Mouse (Mus musculus) embryo, embryonic 10.5 days (tissue): ENCODE measurements around the gene Lct.
"Not testable (repeated sequence)": the region's sequence is repeated elsewhere in the genome, so short reads cannot be mapped to it uniquely, and the experiment has no call there.

Experiments
- DNase-seq: peaks from one replicate; pipeline ENCODE4 v3.0.0-alpha.2; 2015; ENCODE audit warnings: low spot score

Lct gene

DNA sequence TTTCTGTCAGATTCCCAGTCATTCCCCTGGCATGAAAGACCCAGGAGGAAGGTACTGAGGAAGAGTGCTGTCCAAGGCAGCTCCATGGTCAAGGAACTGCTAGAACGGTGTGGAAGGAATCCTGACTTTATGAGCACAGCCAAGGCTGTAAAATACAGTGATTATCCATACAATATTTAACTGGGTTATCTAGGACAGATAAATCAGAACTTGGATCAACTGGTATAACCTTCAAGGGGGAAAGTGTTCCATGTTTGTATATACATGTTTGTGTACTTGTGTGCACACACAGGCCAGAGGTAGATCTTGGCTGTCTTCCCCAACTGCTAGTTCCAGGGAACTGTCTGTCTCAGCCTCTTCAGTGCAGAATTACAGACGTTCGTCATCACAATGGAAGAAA lies at the start of gene Lct:
Lct (minus strand) TSS at position 101 of the 400 bp plus-strand sequence.
- DNase-seq = no peak

DNA sequence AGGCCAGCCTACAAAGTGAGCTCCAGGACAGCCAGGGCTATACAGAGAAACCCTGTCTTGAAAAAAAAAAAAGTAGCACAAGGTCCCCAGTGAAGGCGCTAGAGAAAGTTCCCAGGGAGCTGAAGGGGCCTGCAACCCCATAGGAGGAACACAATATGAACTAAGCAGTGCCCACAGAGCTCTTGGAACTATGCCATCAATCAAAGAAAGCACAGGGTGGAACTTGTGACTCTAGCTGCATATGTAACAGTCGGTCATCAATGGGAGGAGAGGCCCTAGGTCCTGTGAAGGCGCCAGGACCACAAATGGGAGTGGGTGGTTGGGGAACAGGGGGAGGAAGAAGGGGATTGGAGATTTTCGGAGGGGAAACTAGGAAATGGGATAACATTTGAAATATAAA lies 48.7 kb upstream of the Lct start:
- DNase-seq = no peak

DNA sequence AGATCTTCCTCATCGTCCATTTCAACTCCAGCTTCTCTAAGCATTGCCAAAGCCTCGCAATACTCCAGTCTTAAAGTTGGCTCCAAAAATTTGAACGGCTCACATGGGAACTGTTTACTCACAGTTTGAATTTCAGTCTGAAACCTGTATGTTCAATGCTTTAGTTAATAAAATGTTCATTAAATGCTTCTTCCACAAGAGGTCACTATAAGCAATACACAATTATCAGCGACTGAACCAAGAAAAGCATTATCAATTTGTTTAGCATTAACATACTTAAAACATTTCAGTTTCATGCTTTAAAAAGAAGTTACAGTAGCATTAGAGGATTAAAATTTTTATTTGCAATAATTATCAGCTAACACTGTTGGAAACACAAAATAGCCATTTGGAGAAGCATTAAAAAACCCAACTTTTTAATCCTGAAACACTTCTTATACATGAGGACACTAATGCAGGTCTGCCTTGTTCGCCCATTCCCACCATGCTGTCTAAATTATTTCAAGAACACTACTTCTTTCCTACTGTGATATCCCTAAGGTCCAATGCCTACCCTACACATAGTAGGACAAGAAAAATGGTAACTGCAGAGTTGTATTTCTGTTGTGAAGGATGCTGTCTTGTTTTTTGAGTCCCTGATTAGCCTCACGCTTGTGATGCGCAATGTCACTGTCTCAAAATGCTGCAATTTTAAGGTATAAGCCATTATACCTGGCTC lies 44.2 kb upstream of the Lct start:
- DNase-seq = peak; percentile 57

DNA sequence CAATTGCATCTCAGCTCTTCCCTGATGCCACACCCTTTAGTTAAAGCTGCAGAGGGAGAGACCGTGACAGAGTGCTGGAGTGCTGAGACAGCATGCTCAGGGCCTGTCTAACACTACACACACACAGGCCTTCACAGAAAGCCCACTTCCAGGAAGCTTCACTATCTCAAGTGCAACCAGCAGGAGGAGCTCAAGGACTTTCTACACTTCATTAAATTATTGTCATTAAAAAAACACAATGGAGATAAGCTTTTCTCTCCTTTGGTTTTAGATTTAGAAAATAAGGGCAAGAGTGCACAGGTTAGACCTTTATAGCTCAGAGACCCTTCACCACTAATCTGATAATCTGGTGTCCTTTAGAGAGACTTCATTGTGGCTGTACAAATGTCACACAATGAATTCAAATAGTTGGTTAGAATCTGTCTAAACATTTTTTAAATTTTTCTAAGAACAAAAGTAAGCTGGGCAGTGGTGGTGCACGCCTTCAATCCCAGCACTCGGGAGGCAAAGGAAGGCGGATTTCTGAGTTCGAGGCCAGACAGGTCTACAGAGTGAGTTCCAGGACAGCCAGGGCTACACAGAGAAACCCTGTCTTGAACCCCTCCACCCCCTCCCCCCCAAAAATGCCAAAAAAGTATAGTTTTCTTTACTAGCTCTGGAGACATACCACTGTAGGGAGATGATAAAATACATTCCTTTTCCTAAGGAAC lies 40.8 kb upstream of the Lct start:
- peak; percentile 83 for DNase-seq

DNA sequence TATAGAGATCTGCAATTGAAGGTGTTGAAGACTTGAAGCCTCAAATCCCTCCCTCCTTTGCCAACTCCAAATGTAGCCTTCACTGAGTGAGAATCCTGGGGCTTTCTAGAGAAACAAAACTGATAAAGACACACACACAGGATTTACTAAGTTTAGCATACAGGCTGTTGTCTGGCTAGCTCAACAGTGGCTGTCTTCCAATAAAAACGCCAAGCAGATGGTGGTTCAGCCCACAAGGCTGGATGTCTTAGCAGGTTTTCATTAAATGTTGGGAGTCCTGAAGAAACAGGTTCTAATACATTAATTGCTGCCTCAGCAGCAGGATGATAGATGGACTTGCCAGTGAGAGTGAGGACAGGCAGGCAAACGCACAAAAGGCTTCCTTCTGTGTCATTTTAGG lies 32.5 kb upstream of the Lct start:
- DNase-seq = peak; percentile 9

DNA sequence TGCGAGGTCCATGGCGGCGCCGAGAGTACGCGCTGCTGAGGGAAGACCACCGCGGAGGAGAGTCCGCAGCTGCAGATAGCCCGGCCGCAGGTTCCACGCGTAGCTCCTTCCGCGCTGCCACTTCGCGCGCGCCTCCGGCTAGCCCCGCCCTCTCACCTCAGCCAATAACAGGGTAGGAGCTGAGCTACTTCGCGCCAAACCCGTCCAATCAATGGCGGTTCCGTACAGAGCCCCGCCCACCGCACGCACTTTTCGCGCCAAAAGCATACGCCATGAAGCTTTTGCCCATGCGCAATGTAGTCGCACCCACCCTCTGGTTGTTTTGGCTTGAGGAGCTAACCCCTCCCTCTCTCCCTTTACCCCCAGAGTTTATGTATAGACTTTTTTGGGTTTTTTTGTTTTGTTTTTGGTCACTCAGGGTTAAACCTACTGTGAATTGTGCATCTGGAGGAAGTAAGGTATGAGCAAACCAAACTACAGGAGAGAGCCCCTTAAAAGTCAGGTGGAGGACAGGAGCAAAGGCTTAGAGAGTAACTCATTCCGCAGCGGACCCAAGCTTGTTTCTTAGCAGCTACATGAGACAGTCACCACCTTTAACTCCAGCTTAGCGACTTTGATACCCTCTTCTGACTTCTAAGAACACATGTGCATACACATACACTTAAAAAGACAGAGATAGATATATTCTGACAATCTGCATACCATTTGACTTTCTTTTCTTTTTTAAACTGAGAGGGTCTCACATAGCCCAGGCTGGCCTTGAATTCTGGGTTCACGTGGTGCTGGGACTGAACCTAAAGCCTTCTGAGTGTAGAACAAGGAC lies 31.6 kb upstream of the Lct start, which contains the start of gene Mcm6:
Mcm6 (minus strand) TSS at position 111 of the 823 bp plus-strand sequence.
- peak; percentile 98 for DNase-seq

DNA sequence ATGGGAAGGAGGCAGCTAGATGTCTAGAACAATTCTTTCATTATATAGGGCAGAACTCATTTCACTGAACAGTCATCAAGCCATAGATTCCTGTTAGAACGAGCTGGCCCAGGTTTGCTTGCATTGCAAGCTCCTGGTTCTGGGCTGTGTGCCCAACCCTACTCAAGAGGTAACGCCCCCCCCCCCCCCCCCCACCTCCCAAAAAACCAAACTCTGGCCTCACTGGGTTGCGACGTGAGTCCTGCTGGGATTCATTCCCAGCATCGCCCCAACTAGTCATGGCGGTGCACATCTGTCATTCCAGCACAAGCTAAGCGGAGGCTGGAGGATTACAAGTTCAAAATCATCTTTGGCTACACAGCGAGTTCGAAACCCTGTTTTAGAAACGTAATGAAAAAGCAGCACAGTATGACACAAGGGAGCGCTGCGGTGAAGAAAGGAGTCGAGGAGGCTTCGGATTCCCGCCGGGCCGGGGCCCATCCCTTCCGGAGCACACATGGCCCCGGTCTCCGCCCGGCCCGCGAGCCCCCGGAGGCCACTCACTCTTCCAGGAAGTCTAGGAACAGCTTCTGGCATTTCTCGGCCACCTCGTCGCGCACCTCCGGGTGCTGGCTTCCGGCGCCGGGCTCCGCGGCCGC lies 30.9 kb upstream of the Lct start:
- DNase-seq = peak; percentile 70

DNA sequence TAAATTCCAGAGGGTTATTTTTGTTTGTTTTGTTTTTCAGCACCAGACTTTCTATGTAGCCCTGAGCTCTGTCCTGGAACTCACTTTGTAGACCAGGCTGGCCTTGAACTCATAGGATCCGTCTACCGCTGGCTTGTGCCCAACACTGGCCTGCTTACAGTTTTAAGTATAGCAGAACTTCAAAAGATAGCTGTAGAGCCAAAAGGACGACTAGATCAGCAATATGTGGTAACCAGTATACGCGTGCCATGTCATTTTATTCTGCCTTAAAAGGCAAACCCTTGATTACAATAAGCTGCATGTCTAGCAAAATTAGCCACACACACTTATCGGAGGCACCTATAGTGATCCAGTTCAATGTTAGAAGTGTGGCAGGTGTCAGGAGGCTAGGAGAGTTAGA lies 30.2 kb upstream of the Lct start:
- peak; percentile 11 for DNase-seq

DNA sequence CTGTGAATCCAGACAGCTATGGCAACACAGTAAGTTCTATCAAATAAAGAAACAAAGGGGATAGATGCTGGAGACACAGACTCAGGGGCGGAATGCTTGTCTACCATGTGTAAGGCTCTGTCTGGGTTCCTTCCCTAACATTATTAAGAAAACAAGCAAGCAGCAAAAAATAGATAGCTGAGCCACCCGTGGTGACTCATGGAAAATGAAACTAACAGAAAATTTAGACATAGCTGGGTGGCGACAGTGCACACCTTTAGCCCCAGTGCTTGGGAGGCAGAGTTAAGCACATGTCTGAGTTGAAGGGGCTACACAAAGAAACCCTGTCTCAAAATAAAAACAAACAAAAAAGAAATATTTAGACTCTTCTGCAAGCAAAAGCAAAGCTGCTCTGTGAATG lies 29.3 kb upstream of the Lct start:
- peak; percentile 7 for DNase-seq

DNA sequence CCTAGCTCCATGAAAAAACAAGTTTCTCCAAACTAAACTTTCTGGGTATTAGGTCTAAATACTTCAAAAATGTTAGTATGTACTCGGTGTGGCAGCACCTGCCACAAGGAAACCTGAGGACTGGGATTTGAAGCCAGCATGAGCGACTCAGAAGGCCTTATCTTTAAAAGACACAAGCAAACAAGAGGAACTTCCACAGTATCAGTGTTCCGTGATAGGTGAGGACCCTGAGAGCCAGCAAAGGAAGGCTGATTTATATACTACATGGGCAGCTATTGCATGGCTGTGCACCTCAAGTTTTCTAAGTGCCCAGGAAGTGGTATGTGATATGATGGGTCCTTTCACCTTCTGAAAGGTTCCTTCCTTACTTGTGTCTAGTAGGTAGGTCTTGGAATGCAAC lies 25.0 kb upstream of the Lct start:
- DNase-seq = no peak

DNA sequence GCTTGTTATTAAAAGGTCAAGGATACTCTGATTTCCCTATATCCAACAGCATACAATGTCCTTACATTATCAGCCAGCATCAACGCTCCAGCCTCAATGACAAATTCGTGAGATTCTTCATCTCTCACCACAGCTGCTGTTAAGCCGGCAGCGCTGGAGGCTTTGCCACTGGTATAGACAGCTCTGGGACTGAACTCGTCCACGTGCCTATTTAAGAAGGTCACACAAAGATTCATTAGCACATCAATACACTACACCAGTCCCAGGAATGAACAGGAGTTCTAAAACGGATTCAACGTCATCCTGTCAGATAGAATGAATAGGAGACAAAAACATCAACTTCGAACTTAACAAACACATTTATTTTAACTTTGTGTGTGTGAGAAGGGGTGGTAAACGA lies 16.1 kb upstream of the Lct start:
- peak; percentile 45 for DNase-seq

DNA sequence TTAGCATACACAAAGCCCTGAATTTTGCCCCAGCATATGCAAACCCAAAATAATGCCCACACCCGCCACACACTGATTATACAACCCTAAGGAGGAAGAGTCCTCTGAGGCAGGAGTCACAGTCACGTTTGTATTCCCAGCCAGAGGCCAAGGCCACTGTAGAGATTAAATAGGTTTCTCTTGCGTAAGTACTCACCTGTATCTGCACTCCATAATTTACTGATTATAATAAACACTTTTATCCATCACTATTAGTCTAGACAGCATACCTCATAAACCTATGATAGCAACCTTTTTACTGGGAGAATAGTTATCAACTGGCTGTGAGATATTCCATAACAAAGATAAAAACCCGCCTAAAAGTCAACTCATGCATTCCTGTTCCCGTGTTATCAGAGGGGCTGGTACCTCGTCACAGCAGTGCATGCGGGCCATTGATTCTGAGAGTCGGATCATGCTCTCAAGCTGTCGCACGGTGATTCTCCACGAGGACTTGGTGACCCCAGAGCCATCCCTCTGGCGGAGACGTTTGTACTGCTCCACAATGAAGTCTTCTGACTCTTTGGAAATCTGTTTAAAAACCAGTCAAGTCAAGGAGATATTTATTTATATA lies 9.7 kb upstream of the Lct start:
- no peak for DNase-seq

DNA sequence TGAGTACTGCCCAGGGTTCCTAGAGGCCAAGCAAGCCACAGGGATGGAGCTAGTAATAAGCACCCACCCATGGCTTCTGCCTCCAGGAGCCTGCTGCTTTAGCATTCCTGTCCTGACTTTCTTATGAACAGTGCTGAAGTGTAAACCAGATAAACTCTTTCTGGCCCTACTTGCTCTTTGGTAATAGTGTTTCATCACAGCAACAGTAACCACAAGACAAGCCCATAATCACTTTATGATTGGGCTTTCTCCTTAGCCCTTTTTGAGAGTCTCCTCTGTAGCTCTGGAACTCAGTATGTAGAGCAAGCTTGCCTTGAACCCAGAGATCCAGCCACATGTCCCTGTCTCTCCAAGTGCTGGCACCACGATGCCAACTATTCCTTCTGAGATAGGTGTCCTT lies 2.2 kb upstream of the Lct start:
- DNase-seq = no peak

DNA sequence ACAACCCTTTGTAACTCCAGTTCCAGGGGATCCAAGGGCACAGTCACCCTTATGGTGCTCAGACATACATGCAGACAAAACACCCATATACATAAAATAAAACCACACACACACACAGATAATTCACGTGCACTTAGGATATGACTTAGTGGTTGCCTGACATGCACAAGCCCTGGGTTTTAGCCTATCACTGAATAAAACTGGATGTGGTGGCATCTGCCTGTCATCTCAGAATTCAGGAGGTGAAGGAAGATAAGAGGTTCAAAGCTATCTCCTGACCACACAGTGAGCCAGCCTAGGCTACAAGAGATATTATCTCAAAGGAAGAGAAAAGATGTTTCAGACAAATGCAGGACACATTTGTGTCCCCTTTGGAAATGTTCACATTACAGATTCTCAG lies 953 bp downstream of the Lct start:
- no peak for DNase-seq

DNA sequence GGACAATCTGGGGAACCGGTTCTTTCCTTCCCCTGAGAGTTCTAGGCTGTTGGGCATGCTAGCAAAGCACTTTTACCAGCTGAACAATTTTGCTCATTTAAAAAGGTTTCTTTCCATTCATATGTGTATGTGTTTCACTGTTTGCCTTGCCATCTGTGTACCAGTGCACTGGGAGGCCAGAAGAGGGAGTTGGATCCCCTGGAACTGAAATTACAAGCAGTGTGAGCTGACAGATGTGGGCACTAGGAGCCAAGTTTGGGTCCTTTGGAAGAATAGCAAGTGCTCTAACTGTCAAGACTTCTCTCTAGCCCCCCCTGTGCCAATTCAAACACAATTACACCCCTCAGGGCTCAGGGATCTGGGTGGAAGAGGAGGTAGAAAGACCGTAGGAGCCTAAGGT lies 3.3 kb downstream of the Lct start:
- DNase-seq = no peak

DNA sequence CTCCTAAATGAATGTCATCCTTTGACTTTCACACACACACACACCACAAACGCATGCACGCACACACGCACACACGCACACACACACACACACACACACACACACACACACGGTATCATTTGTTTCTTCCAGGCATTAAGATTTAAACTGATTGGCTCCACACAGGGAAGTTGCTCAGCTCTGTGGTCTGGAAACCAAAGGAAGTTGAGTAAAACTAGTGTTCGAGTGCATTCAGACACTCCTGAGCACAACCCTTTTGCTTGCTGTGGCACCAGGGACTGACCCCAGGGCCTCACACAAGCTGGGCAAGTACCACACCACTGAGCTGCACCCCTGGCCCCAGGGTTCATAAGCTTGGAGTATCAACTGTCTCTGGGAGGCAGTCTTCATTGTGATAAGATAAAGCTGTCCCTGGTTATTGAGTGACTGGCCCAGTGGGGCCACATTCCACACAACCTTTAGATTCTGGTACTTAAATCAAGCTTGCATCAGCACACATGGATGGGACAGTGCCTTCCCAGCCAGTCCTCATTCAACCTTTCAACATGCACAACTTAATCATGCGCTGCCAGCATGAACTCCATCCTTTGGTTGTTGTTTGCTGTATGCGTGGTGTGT lies 5.0 kb downstream of the Lct start:
- DNase-seq = no peak

DNA sequence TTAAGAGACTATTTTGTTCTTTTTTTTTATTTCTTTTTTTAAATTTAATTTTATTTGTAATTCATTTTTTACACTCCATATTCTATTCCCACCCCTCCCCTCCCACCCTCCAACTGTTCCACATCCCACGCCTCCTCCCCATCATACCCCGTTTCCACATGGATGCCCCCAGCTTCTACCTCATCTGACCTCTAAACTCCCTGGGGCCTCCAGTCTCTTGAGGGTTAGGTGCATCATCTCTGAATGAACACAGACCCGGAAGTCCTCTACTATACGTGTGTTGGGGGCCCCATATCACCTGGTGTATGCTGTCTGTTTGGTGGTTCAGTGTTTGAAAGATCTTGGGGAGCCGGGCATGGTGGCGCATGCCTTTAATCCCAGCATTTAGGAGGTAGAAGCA lies 8.9 kb downstream of the Lct start:
- not testable (repeated sequence) for DNase-seq

DNA sequence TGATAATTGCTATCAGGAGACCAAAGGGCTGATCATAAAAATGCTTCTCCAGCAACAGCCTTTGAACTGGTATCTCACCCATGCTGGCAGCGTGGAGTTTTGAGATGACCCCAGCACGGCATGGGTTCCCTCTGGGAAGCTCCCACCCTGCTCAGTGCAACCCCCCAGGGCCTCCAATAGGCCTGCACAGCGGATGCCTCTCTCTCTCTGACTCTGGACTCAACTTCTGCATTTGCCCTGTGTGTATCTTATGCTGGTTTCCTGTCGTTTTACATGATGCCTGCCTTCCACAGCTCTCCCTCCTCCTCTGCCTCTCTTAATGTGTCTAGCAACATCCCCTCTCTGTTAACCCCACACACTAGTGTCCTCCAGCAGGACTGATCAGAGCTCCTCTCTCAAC lies 13.5 kb downstream of the Lct start:
- no peak for DNase-seq

DNA sequence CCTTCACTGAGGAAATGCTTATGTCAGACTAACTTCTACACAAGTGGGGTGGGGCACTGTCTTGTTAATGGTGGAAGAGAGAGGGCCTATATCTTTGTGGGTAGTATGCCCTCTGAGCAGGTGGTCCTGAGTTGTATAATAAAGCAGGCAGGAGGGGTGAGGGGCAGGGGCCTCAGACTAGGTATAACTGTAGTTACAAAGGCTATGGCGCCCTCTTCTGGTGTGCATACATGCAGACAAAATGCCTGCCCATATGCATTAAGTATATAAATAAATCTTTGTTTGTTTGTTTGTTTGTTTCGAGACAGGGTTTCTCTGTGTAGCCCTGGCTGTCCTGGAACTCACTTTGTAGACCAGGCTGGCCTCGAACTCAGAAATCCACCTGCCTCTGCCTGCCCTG lies 19.1 kb downstream of the Lct start:
- peak; percentile 7 for DNase-seq

DNA sequence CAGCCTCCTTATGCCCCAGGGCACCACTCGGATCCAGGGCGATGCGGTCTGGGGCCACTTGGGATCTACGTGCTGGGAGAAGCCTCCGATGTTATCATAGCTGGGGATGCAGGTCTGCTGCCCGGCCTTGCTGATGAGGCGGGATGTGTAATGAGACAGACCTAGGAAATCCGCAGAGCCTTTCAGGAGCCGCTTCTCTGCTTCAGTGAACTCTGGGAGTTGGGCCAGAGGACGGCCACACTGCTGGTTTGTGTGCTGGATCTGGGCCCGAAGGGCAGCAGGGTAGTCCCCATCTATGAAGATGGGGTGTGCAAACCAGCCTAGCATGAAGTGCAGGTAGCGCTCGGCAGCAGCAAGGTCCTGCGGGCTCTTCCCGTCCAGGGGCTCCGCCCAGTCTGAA lies 24.2 kb downstream of the Lct start:
- no peak for DNase-seq

DNA sequence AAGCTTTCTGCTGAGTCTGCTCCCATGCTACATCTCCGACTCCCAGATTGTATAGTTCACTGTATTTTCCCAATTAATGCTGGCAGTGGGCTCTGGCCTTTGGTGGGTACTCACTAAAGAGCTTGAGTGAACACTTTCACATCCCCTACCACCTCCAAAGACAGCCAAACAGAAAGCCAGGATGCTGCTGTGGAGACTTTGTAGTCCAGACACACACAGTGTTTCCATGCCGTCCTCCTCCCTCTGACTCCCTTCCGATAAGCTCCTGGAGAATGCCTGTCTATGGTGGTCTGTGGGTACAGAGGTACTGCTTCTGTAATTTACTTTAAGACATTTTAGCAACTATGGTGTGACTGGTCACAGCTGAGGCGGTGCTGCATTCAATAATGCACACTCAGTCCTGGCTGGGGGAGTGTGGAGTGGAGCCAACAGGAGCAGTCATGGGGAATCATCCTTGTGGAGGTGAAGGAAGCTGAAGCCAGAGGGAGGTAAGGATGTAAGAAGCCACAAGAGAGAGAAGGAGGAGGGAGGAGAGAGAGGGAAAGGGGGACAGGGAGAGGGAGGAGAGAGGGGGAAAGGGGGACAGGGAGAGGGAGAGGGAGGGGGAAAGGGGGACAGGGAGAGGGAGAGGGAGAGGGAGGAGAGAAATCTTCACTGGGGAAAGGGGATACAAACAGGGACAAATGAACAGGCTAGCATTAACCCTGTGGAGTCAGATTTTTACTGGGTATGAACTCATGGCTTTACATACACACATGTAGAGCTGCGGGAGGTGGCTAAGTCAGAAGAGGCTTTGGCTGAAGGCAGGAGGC lies 32.2 kb downstream of the Lct start:
- DNase-seq = no peak
